Mouse (Mus musculus): ENCODE measurements around the gene Gm49380. TPM values are rescaled to one million over a fixed set of nuclear protein-coding genes. Genes with fewer than 3 reads are reported as not detected.

Gm49380 gene
- total RNA-seq, 2 experiments from 2014 or later, result 0.14 TPM; not detected in 1

- intact Hi-C loops (cut with DNase I), result no loop called here
- no peak for DNase-seq
Measured at GRCm38 (mm10) chr9:44053936-44054335, 59.4 kb downstream of the Gm49380 start.

GRCm38 (mm10) chr9:44052855-44053254 is 60.4 kb downstream of the Gm49380 start:
- intact Hi-C loops (cut with DNase I), result no loop called here
- no peak for DNase-seq

GRCm38 (mm10) chr9:44049381-44050165 is 63.7 kb downstream of the Gm49380 start:
- intact Hi-C loops (cut with DNase I), result no loop called here
- DNase-seq, result no peak

GRCm38 (mm10) chr9:44048541-44049380 is 64.5 kb downstream of the Gm49380 start:
- DNase-seq, result no peak
- intact Hi-C loops (cut with DNase I), result no loop called here

- intact Hi-C loops (cut with DNase I), result no loop called here
- DNase-seq, result no peak
Measured at GRCm38 (mm10) chr9:44047571-44048490, 65.5 kb downstream of the Gm49380 start.

GRCm38 (mm10) chr9:44047071-44047470 is 66.2 kb downstream of the Gm49380 start:
- no peak for DNase-seq
- intact Hi-C loops (cut with DNase I), result no loop called here

- no peak for DNase-seq
- intact Hi-C loops (cut with DNase I), result no loop called here
Measured at GRCm38 (mm10) chr9:44046426-44046825, 66.9 kb downstream of the Gm49380 start.

- intact Hi-C loops (cut with DNase I), result no loop called here
- no peak for DNase-seq
Measured at GRCm38 (mm10) chr9:44045884-44046272, 67.4 kb downstream of the Gm49380 start.

- no peak for DNase-seq
- intact Hi-C loops (cut with DNase I), result no loop called here
Measured at GRCm38 (mm10) chr9:44045158-44045883, 68.0 kb downstream of the Gm49380 start.

- DNase-seq, result no peak
- intact Hi-C loops (cut with DNase I), result no loop called here
Measured at GRCm38 (mm10) chr9:44044426-44045157, 68.7 kb downstream of the Gm49380 start.

- DNase-seq, result no peak
Measured at GRCm38 (mm10) chr9:44043708-44044425, 69.4 kb downstream of the Gm49380 start.

GRCm38 (mm10) chr9:44042836-44043707 is 70.2 kb downstream of the Gm49380 start, which contains the start of gene Thy1:
Gene Thy1 (plus strand): TSS chr9:44043384.
- DNase-seq, result peak; percentile 32 to 42
- intact Hi-C loops (cut with DNase I), result no loop called here

More at GRCm38 (mm10) chr9:44043708-44044425, 69.4 kb downstream of the Gm49380 start:
- intact Hi-C loops (cut with DNase I), result no loop called here

GRCm38 (mm10) chr9:44042396-44042680 is 71.0 kb downstream of the Gm49380 start:
- intact Hi-C loops (cut with DNase I), result no loop called here
- no peak for DNase-seq

GRCm38 (mm10) chr9:44041511-44042395 is 71.5 kb downstream of the Gm49380 start:
- intact Hi-C loops (cut with DNase I), result no loop called here
- DNase-seq, result no peak

- DNase-seq, result no peak
- intact Hi-C loops (cut with DNase I), result no loop called here
Measured at GRCm38 (mm10) chr9:44037106-44037505, 76.2 kb downstream of the Gm49380 start.

- no peak for DNase-seq
- intact Hi-C loops (cut with DNase I), result no loop called here
Measured at GRCm38 (mm10) chr9:44033957-44034727, 79.2 kb downstream of the Gm49380 start.
